In the genomic region with DNA sequence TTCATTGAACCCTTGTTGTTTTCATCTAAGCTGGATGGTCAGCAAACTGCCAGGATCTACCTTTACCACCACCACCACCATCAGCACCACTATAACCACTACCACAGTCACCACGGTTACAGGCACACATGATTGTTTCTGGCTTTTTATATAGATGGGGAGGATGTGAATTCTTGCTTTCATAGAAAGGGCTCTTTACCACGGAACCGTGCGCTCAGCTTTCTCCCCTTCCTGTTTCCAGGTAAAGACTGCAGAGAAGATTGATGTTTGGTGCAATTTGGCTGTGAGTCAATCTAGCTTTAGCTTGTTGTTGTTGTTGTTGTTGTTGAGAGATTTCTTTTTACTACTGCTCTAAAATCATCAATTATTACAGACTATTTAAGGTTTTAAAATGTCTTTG, we compare ENCODE assay signal across 16 mouse cellular contexts.
DNase-seq lines count a peak whose midpoint lies in the region; ATAC-seq lines count a peak whose summit lies in the region.
"Had no signal": no experiment of that assay in that cellular context is flagged by ENCODE, and none has a peak within 500 bp of the region (broad histone marks: within the 10 kb centered on the region; RNA-seq: fewer than 3 reads in every experiment).

No protein-coding gene starts in this region.

- peak; percentile 46 for DNase-seq in naive thymus-derived CD4-positive, alpha-beta T cell, adult 2 months (ENCODE audit: low read depth)
- no peak for DNase-seq in cerebellum, adult 11 months
- no peak for DNase-seq in heart, adult 11 months
- no peak for DNase-seq in thymus, postnatal 0 days (ENCODE audit: low spot score)
- DNase-seq: adrenal gland, adult 2 months; adrenal gland, postnatal 10 days; adrenal gland, postnatal 25 days; cerebellum, adult 11-12 months; cerebellum, adult 2 months; cerebellum, postnatal 10 days; cerebellum, postnatal 25 days; forebrain, postnatal 0 days had no signal

- ATAC-seq in CD4-positive, CD25-positive, alpha-beta regulatory T cell, adult 4 months, result peak; percentile 86
- peak; percentile 65 for ATAC-seq in activated CD4-positive, CD25-positive, alpha-beta regulatory T cell, adult 4 months
- ATAC-seq: forebrain, embryonic 13.5 days; forebrain, embryonic 15.5 days; forebrain, postnatal 0 days had no signal
